Mouse (Mus musculus): ENCODE results near the gene Tbc1d22a.
A peak's percentile ranks its signal among the peaks of the same experiment; 100 is the strongest.

The Tbc1d22a gene

GRCm38 (mm10) chr15:86542371-86542770 is 328.1 kb downstream of the Tbc1d22a start:
- no peak for DNase-seq

GRCm38 (mm10) chr15:86544122-86544795 is 330.0 kb downstream of the Tbc1d22a start:
- DNase-seq = peak; percentile 57

Data from embryo, embryonic 11 days (tissue).